Mouse (Mus musculus) C2C12 (cell line): ENCODE measurements around the gene Nat8f2. TPM values are rescaled to one million over a fixed set of nuclear protein-coding genes. Genes with fewer than 3 reads are reported as not detected.

ENCODE experiments used
- H3K27me3 ChIP-seq: one replicate; pipeline ENCODE4 v1.6.1; 2011; ENCODE audit not compliant: control insufficient read depth, insufficient read depth, insufficient read length
- H3K36me3 ChIP-seq: one replicate; pipeline ENCODE4 v1.6.1; 2011; ENCODE audit not compliant: control insufficient read depth, insufficient read depth
- H3K4me3 ChIP-seq: one replicate; pipeline ENCODE4 v1.5.1; 2011; ENCODE audit warnings: mild to moderate bottlenecking, control low read depth; ENCODE audit not compliant: poor library complexity, insufficient read depth, severe bottlenecking
- H3K79me2 ChIP-seq: one replicate; pipeline ENCODE4 v1.6.1; 2011; ENCODE audit not compliant: control insufficient read depth, insufficient read depth
- H3K79me3 ChIP-seq: one replicate; pipeline ENCODE4 v1.6.1; 2011; ENCODE audit warnings: low read depth, control low read depth
- H3ac ChIP-seq: one replicate; pipeline ENCODE3; 2011; ENCODE audit warnings: low read depth; ENCODE audit not compliant: control insufficient read depth, insufficient read length
- CEBPB ChIP-seq: IDR thresholded peaks from one replicate; pipeline ENCODE4 v1.6.1; 2011; ENCODE audit warnings: low read depth, mild to moderate bottlenecking, control low read depth, moderate library complexity
- CTCF ChIP-seq: IDR thresholded peaks from one replicate; pipeline ENCODE4 v1.5.1; 2011; ENCODE audit not compliant: control insufficient read depth, insufficient read depth, insufficient read length
- FOSL1 ChIP-seq: IDR thresholded peaks from one replicate; pipeline ENCODE4 v1.8.0; 2011; ENCODE audit warnings: mild to moderate bottlenecking, low read length; ENCODE audit not compliant: poor library complexity, insufficient read depth, severe bottlenecking
- MAX ChIP-seq: IDR thresholded peaks from one replicate; pipeline ENCODE4 v1.6.1; 2011; ENCODE audit warnings: mild to moderate bottlenecking, control low read depth
- MYOD1 ChIP-seq: IDR thresholded peaks from one replicate; pipeline ENCODE4 v1.6.1; 2011; ENCODE audit warnings: low read depth; ENCODE audit not compliant: control insufficient read depth, insufficient read length
- MYOG ChIP-seq: IDR thresholded peaks from one replicate; pipeline ENCODE4 v1.6.1; 2011; ENCODE audit not compliant: control insufficient read depth, insufficient read length; ENCODE audit errors: extremely low read depth
- USF1 ChIP-seq: IDR thresholded peaks from one replicate; pipeline ENCODE4 v1.6.1; 2011; ENCODE audit warnings: low read depth, mild to moderate bottlenecking, control low read depth, moderate library complexity
- polyA plus RNA-seq: library from polyadenylated mRNA; unstranded; fragments of >200 nt; fragmentation: generic; extraction: Trizol; gene quantifications from one replicate; pipeline ENCODE4 v1.2.1, GENCODE M21; 2012; ENCODE audit warnings: missing spikeins

Nat8f2 gene
- polyA plus RNA-seq, 1 experiment = not detected

GRCm38 (mm10) chr6:85863840-85864239, 5.1 kb downstream of the Nat8f2 start:
- TF ChIP-seq CEBPB = no peak
- no peak for TF ChIP-seq MYOG
- TF ChIP-seq MAX = no peak
- no peak for TF ChIP-seq CTCF
- no peak for TF ChIP-seq USF1
- TF ChIP-seq MYOD1 = no peak
- no peak for TF ChIP-seq FOSL1
- Histone ChIP-seq H3K79me2 (no peaks in the 10 kb centered on the region), H3K36me3 (no peaks in the 10 kb centered on the region), H3ac (no peak overlapping the region), H3K79me3 (no peaks in the 10 kb centered on the region), H3K4me3 (no peak overlapping the region), H3K27me3 (peaks cover 15% of the 10 kb centered on the region)

GRCm38 (mm10) chr6:85863136-85863535, 5.8 kb downstream of the Nat8f2 start:
- no peak overlapping the region for H3ac ChIP-seq
- TF ChIP-seq CEBPB (no peak), MYOD1 (no peak), CTCF (no peak), FOSL1 (no peak), MYOG (no peak), USF1 (no peak), MAX (no peak)
- H3K79me3 ChIP-seq = no peaks in the 10 kb centered on the region
- no peaks in the 10 kb centered on the region for H3K36me3 ChIP-seq
- H3K27me3 ChIP-seq = peaks cover 11% of the 10 kb centered on the region
- no peaks in the 10 kb centered on the region for H3K79me2 ChIP-seq
- no peak overlapping the region for H3K4me3 ChIP-seq

- Histone ChIP-seq H3ac (no peak overlapping the region), H3K79me2 (no peaks in the 10 kb centered on the region), H3K79me3 (no peaks in the 10 kb centered on the region), H3K27me3 (peaks cover 11% of the 10 kb centered on the region), H3K36me3 (no peaks in the 10 kb centered on the region), H3K4me3 (no peak overlapping the region)
- TF ChIP-seq MYOG = no peak
- TF ChIP-seq USF1 = no peak
- TF ChIP-seq MAX = no peak
- no peak for TF ChIP-seq FOSL1
- TF ChIP-seq CTCF = no peak
- TF ChIP-seq MYOD1 = no peak
- no peak for TF ChIP-seq CEBPB
These were observed 6.4 kb downstream of the Nat8f2 start for GRCm38 (mm10) chr6:85862565-85862964.

- no peaks in the 10 kb centered on the region for H3K79me2 ChIP-seq
- no peaks in the 10 kb centered on the region for H3K36me3 ChIP-seq
- no peaks in the 10 kb centered on the region for H3K79me3 ChIP-seq
- no peak overlapping the region for H3K4me3 ChIP-seq
- peaks cover 13% of the 10 kb centered on the region for H3K27me3 ChIP-seq
- TF ChIP-seq USF1 (no peak), MYOG (no peak), CEBPB (no peak), CTCF (no peak), MAX (no peak), FOSL1 (no peak), MYOD1 (no peak)
- no peak overlapping the region for H3ac ChIP-seq
These were observed 7.7 kb downstream of the Nat8f2 start for GRCm38 (mm10) chr6:85861247-85861646.

- Histone ChIP-seq H3K36me3 (no peaks in the 10 kb centered on the region), H3K79me3 (no peaks in the 10 kb centered on the region), H3K79me2 (no peaks in the 10 kb centered on the region), H3K4me3 (no peak overlapping the region), H3K27me3 (peaks cover 13% of the 10 kb centered on the region), H3ac (no peak overlapping the region)
- TF ChIP-seq USF1 = no peak
- TF ChIP-seq MYOD1 = no peak
- no peak for TF ChIP-seq MAX
These were observed 12.7 kb downstream of the Nat8f2 start for GRCm38 (mm10) chr6:85856194-85856678.

GRCm38 (mm10) chr6:85853481-85853880, 15.5 kb downstream of the Nat8f2 start:
- Histone ChIP-seq H3K79me2 (no peaks in the 10 kb centered on the region), H3K36me3 (no peaks in the 10 kb centered on the region), H3ac (no peak overlapping the region), H3K4me3 (no peak overlapping the region), H3K79me3 (no peaks in the 10 kb centered on the region), H3K27me3 (peaks cover 20% of the 10 kb centered on the region)
- TF ChIP-seq MAX = no peak
- no peak for TF ChIP-seq MYOD1
- no peak for TF ChIP-seq MYOG
- TF ChIP-seq FOSL1 = no peak
- no peak for TF ChIP-seq USF1
- no peak for TF ChIP-seq CEBPB
- TF ChIP-seq CTCF = no peak
